Mouse (Mus musculus) gastrocnemius, adult 2 months (tissue): ENCODE data around the gene Helz2. TPM values are rescaled to one million over a fixed set of nuclear protein-coding genes. Genes with fewer than 3 reads are reported as not detected.
A peak's percentile ranks its signal among the peaks of the same experiment; 100 is the strongest.

Experiments
- DNase-seq: peaks from one replicate; pipeline ENCODE4 v3.0.0; 2022
- H3K27ac ChIP-seq: fragments of 200-600 bp; 2 replicates; pipeline ENCODE4 v1.8.1; 2022; ENCODE audit warnings: mild to moderate bottlenecking
- H3K4me3 ChIP-seq: fragments of 200-600 bp; 2 replicates; pipeline ENCODE4 v1.8.1; 2022; ENCODE audit warnings: mild to moderate bottlenecking, moderate library complexity
- CTCF ChIP-seq: fragments of 200-600 bp; IDR thresholded peaks from 2 replicates; pipeline ENCODE4 v1.8.1; 2022; ENCODE audit warnings: antibody characterized with exemption, mild to moderate bottlenecking, moderate library complexity
- intact Hi-C: fragments of 180-260 bp; cut with DNase I; formaldehyde crosslinking; loops from one replicate; pipeline ENCODE4 v1.15.1; 2025
- long read RNA-seq, 2 experiments: library from polyadenylated mRNA; stranded (forward); transcript quantifications; one replicate each; pipeline ENCODE4 v2.0.0; 2021
- total RNA-seq, 2 experiments: library from RNA; stranded (reverse); gene quantifications; 2 replicates each; pipeline ENCODE4 v1.2.3; 2021

Gene Helz2
- 1 to 10 TPM; 2.8 to 4.9 TPM for total RNA-seq
- long read RNA-seq, experiment 1, full-length matches to known transcripts: 1 of 5 reads
- long read RNA-seq, experiment 1, partial matches to known transcripts: 3 of 5 reads
- long read RNA-seq, experiment 1, other reads (novel, unspliced or antisense): 1 of 5 reads
- long read RNA-seq, experiment 2, full-length matches to known transcripts: 1 of 3 reads
- long read RNA-seq, experiment 2, partial matches to known transcripts: 0 of 3 reads
- long read RNA-seq, experiment 2, other reads (novel, unspliced or antisense): 2 of 3 reads

GRCm38 (mm10) chr2:181241602-181242313, at the start of gene Helz2:
Helz2 (minus strand) TSS chr2:181242027.
- peak; percentile 65 for DNase-seq

GRCm38 (mm10) chr2:181290937-181291336, 49.1 kb upstream of the Helz2 start:
- H3K27ac ChIP-seq: no peak overlapping the region
- TF ChIP-seq CTCF: no peak
- intact Hi-C loops: no loop called here
- DNase-seq: no peak
- no peak overlapping the region for H3K4me3 ChIP-seq

More at GRCm38 (mm10) chr2:181241602-181242313, at the start of gene Helz2:
- H3K27ac ChIP-seq: peak within 1 kb of the TSS; percentile 91
- peak within 1 kb of the TSS; percentile 76 for H3K4me3 ChIP-seq
- TF ChIP-seq CTCF: no peak
- intact Hi-C loops: loop anchor here (10.0 kb wide), 1 partner anchor 57 kb away; the partner anchor contains the start of gene Ppdpf

DNA sequence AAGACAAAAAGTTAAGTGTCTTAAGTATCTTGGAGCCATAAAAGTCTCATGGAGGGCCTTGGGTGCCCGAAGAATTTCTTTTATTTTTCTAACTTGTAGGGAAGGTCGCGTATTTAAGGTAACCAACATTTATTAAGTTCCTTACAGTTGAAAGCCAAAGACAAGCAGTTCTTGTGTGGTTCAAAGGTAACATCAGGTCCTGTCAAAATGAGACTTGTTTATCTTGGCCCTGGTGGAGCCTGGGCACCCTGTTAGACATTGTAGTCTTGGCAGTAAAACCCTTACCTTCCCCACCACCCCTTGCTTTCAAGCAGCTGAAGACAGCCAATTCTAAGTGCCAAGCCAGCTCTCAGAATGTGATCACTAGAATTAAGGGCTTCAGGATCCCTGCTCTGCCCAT, 46.9 kb upstream of the Helz2 start:
- no peak for DNase-seq
- no peak for TF ChIP-seq CTCF
- Histone ChIP-seq H3K27ac (peak overlapping the region; percentile 96; the same call in 1 of the 2 replicates), H3K4me3 (peak overlapping the region; percentile 78)
- intact Hi-C loops: no loop called here

- DNase-seq: peak; percentile 97
- TF ChIP-seq CTCF: peak; percentile 53
- peak within 1 kb of the TSS; percentile 96 for H3K27ac ChIP-seq
- H3K4me3 ChIP-seq: peak within 1 kb of the TSS; percentile 78
- intact Hi-C loops: loop anchor here (2.0 kb wide), 1 partner anchor 101 kb away; the partner anchor contains the start of gene Ppdpf
Observed at GRCm38 (mm10) chr2:181287958-181288350, 46.1 kb upstream of the Helz2 start, which contains the start of gene Gmeb2. Gmeb2 (minus strand) TSS chr2:181288035.

DNA sequence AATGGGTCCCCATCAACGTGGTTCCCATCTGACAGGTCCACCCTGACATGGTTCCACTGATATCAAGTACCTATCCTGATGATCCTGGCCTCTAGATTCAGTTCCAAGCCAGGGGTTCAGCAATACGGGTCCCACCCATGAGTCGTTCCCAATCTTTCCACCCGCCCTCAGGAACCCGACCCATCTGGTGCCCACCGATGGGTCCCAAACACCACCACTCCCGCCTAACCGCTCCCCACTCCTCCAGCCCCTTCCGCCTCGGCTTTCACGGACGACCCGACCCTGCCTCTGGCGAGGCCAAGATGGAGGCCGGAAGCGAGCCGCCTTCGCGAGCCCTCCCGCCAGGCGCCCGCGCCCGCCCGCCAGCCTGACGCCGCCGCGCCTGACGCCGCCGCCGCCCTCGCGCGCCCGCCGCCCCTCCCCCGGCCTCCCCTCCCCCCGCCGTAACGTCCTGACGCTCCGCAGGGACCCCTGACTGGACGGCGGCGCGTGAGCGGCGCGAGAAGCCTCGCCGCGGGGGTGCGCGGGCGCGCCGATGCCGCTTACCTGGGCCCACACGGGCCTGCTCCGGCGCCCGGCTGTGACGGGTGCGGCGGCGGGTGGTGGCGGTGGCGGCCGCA, 45.6 kb upstream of the Helz2 start:
- TF ChIP-seq CTCF: no peak
- intact Hi-C loops: loop anchor here (2.0 kb wide), 1 partner anchor 101 kb away; the partner anchor contains the start of gene Ppdpf
- Histone ChIP-seq H3K4me3 (peak overlapping the region; percentile 78), H3K27ac (peak overlapping the region; percentile 96)
- DNase-seq: peak; percentile 93

- intact Hi-C loops: loop anchor here (2.0 kb wide), 1 partner anchor 100 kb away; the partner anchor contains the start of gene Ppdpf
- TF ChIP-seq CTCF: no peak
- no peak for DNase-seq
- peak overlapping the region; percentile 96 for H3K27ac ChIP-seq
- H3K4me3 ChIP-seq: peak overlapping the region; percentile 78
Observed at GRCm38 (mm10) chr2:181286629-181287337, 45.0 kb upstream of the Helz2 start.

GRCm38 (mm10) chr2:181279968-181280367, 38.1 kb upstream of the Helz2 start:
- Histone ChIP-seq H3K4me3 (no peak overlapping the region), H3K27ac (peak overlapping the region; percentile 41)
- DNase-seq: no peak
- TF ChIP-seq CTCF: no peak
- intact Hi-C loops: no loop called here

DNA sequence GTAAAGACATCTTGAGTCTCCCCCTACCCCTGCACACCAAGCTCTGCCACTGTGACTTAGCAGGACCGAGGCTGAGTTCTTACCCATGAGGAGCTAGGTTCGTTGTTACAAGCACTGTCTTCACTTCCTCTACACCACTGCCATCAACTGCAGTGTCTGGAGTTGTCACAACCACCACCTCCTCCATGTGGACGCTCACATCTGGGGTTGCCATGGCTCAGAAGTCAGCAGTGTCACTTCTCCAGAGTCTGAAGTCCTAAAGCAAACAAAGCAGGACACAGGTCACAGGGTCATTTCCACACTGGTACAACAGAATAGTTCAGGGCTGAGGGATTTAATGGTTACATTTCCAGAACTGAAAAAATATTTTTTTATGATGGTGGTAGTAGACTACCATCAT, 36.0 kb upstream of the Helz2 start:
- Histone ChIP-seq H3K4me3 (no peak overlapping the region), H3K27ac (no peak overlapping the region)
- no peak for TF ChIP-seq CTCF
- intact Hi-C loops: no loop called here
- DNase-seq: no peak

GRCm38 (mm10) chr2:181276766-181277165, 34.9 kb upstream of the Helz2 start:
- H3K27ac ChIP-seq: peak overlapping the region; percentile 46; the same call in 1 of the 2 replicates

DNA sequence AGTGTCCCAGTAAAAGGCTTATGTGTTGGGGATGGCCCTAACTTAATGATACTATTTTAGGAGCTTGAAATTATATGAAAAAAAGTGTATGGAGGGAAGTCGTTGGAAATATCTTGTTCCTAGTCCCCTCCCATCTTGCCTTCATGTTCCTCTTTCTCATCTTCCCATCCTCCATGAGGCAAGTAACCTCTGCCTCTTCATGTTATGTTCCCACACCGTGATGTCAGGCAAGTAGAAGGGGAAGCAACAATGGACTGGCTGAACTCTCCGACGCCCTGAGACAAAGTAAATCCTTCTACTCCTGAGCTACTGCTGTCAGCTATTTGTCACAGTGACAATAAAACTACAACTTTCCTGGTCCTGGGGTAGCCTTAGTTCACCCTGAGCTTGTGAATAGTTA, 32.8 kb upstream of the Helz2 start:
- Histone ChIP-seq H3K4me3 (no peak overlapping the region), H3K27ac (no peak overlapping the region)
- no peak for TF ChIP-seq CTCF
- no peak for DNase-seq
- intact Hi-C loops: no loop called here

More at GRCm38 (mm10) chr2:181276766-181277165, 34.9 kb upstream of the Helz2 start:
- TF ChIP-seq CTCF: no peak
- no peak overlapping the region for H3K4me3 ChIP-seq
- DNase-seq: no peak
- intact Hi-C loops: no loop called here

- TF ChIP-seq CTCF: no peak
- Histone ChIP-seq H3K27ac (no peak overlapping the region), H3K4me3 (no peak overlapping the region)
- DNase-seq: no peak
- intact Hi-C loops: no loop called here
Observed at GRCm38 (mm10) chr2:181273829-181274228, 32.0 kb upstream of the Helz2 start.

GRCm38 (mm10) chr2:181272092-181272491, 30.3 kb upstream of the Helz2 start:
- TF ChIP-seq CTCF: no peak
- no peak for DNase-seq
- intact Hi-C loops: no loop called here
- Histone ChIP-seq H3K4me3 (no peak overlapping the region), H3K27ac (peak overlapping the region; percentile 46)
